ENCODE assay signal across 10 mouse cellular contexts in the genomic region with DNA sequence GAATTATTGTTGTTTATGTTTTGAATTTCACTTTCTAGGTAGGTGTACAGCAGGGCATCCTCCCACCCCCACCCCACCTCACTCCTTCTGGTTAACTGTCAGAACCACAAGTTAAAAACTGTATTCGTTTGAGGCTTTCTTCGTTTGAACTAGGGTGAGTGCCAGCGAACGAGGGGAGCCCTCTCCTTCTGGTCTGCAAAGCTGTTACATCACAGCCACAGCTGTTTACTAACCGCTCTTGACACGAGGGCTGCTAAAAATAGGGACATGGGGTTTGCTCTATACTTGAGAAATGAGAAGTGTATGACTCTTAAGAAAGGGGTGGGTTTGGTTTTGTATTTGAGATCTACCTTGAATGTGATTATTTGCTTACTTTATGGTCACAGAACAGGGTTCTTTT. TPM values are rescaled to one million over a fixed set of nuclear protein-coding genes. Genes with fewer than 3 reads are reported as not detected.
DNase-seq lines count a peak whose midpoint lies in the region; ATAC-seq lines count a peak whose summit lies in the region.
"Had no signal": no experiment of that assay in that cellular context is flagged by ENCODE, and none has a peak within 500 bp of the region (broad histone marks: within the 10 kb centered on the region; RNA-seq: fewer than 3 reads in every experiment).

No protein-coding gene starts in this region.

- H3K36me3 ChIP-seq in liver, embryonic 13.5 days, result peaks cover 16% of the 10 kb centered on the region
- no peaks in the 10 kb centered on the region for H3K36me3 ChIP-seq in midbrain, embryonic 16.5 days (ENCODE audit: control insufficient read depth, insufficient read depth, low read length)
- H3K36me3 ChIP-seq in hindbrain, embryonic 13.5 days, result no peaks in the 10 kb centered on the region

- no peaks in the 10 kb centered on the region for H3K9me3 ChIP-seq in liver, embryonic 13.5 days (replicated peaks)
- no peaks in the 10 kb centered on the region for H3K9me3 ChIP-seq in midbrain, embryonic 16.5 days (replicated peaks; ENCODE audit: control insufficient read depth, low read length, poor library complexity, severe bottlenecking)
- no peaks in the 10 kb centered on the region for H3K9me3 ChIP-seq in hindbrain, embryonic 13.5 days

- peak overlapping the region; percentile 40; the same call in 1 of the 2 replicates for H3K9ac ChIP-seq in liver, embryonic 13.5 days
- H3K9ac ChIP-seq in midbrain, embryonic 16.5 days (ENCODE audit: low read depth, low read length), result no peak overlapping the region
- H3K9ac ChIP-seq in hindbrain, embryonic 13.5 days, result no peak overlapping the region

- no peaks in the 10 kb centered on the region for H3K27me3 ChIP-seq in liver, embryonic 13.5 days
- no peaks in the 10 kb centered on the region for H3K27me3 ChIP-seq in midbrain, embryonic 16.5 days (ENCODE audit: control insufficient read depth, insufficient read depth, low read depth, low read length)
- H3K27me3 ChIP-seq in hindbrain, embryonic 13.5 days, result no peaks in the 10 kb centered on the region

- peaks cover 5% of the 10 kb centered on the region for H3K4me1 ChIP-seq in brown adipose tissue, adult 24 weeks (ENCODE audit: control insufficient read depth, insufficient read depth, insufficient read length, low read length)
- H3K4me1 ChIP-seq in liver, embryonic 13.5 days (replicated peaks), result peaks cover 60% of the 10 kb centered on the region
- H3K4me1 ChIP-seq in midbrain, embryonic 16.5 days (ENCODE audit: control insufficient read depth, insufficient read depth, low read length), result peaks cover 17% of the 10 kb centered on the region
- peaks cover 26% of the 10 kb centered on the region for H3K4me1 ChIP-seq in hindbrain, embryonic 13.5 days (replicated peaks)

- H3K4me3 ChIP-seq in brown adipose tissue, adult 24 weeks (ENCODE audit: insufficient read depth, low read depth, low read length), result no peak overlapping the region
- 0 out of 2 replicates have a peak overlapping the region, but pooled peaks have one; percentile 96 for H3K4me3 ChIP-seq in liver, embryonic 13.5 days (replicated peaks)
- H3K4me3 ChIP-seq in midbrain, embryonic 16.5 days (ENCODE audit: low read depth, low read length), result no peak overlapping the region
- H3K4me3 ChIP-seq in hindbrain, embryonic 13.5 days, result no peak overlapping the region

- ATAC-seq in liver, embryonic 13.5 days (ENCODE audit: low read depth), result no peak
- peak; percentile 72 for ATAC-seq in neutrophil, adult 5-6 weeks (ENCODE audit: extremely low read depth, insufficient number of reproducible peaks, low FRiP score, poor library complexity, severe bottlenecking)
- no peak for ATAC-seq in midbrain, embryonic 16.5 days
- no peak for ATAC-seq in hindbrain, embryonic 13.5 days (ENCODE audit: low FRiP score)

- WGBS in liver, embryonic 13.5 days (ENCODE audit: insufficient replicate concordance), result 14% methylated on average over 6 of the region's 6 CpGs
- WGBS in midbrain, embryonic 16.5 days, result 69% methylated on average over 6 of the region's 6 CpGs
- 72% methylated on average over 6 of the region's 6 CpGs for WGBS in hindbrain, embryonic 13.5 days

- DNase-seq in adrenal gland, postnatal 14 days, result peak; percentile 52
- no peak for DNase-seq in adrenal gland, postnatal 25 days
- no peak for DNase-seq in liver, embryonic 13.5 days
- DNase-seq in right cerebral cortex, postnatal 25 days, result no peak
- DNase-seq: cerebellum, adult 9-10 months had no signal

- H3K27ac ChIP-seq in brown adipose tissue, adult 24 weeks (replicated peaks; ENCODE audit: low read depth, low read length), result peak overlapping the region; percentile 71
- peak overlapping the region; percentile 92; the same call in 1 of the 2 replicates for H3K27ac ChIP-seq in liver, embryonic 13.5 days
- H3K27ac ChIP-seq in midbrain, embryonic 16.5 days (ENCODE audit: low read length), result no peak overlapping the region
- H3K27ac ChIP-seq in hindbrain, embryonic 13.5 days, result no peak overlapping the region

- peak overlapping the region; percentile 81; the same call in 1 of the 2 replicates for H3K4me2 ChIP-seq in liver, embryonic 13.5 days
- no peak overlapping the region for H3K4me2 ChIP-seq in midbrain, embryonic 16.5 days (ENCODE audit: low read length)
- H3K4me2 ChIP-seq in hindbrain, embryonic 13.5 days, result no peak overlapping the region

RNA-seq across cellular contexts. Expression of a gene that starts 3.3 kb away (rescaled TPM):
- total RNA-seq in adrenal gland, postnatal 14 days (2021), result 75.6 and 77.2 TPM in 2 replicates
- total RNA-seq in adrenal gland, postnatal 25 days (2021), result 83.4 and 100 TPM in 2 replicates
- polyA plus RNA-seq in brown adipose tissue, adult 24 weeks (2012; ENCODE audit: insufficient read depth, insufficient read length, missing spikeins), result 46.6 and 46.8 TPM in 2 replicates
- polyA plus RNA-seq in liver, embryonic 13.5 days (2015; fragmentation: Nextera tagmentation; extraction: Ambion mirVana), result 38.6 and 42.0 TPM in 2 replicates
- 65.5 and 66.3 TPM in 2 replicates for total RNA-seq in neutrophil, adult 5-6 weeks (2017)
- 48.0 and 49.9 TPM in 2 replicates for polyA plus RNA-seq in midbrain, embryonic 16.5 days (2015; fragmentation: Nextera tagmentation; extraction: Ambion mirVana)
- polyA plus RNA-seq in hindbrain, embryonic 13.5 days (2015; fragmentation: Nextera tagmentation; extraction: Ambion mirVana), result 45.4 and 48.2 TPM in 2 replicates

RNA-seq across cellular contexts. Expression of a gene that starts 14.6 kb away (rescaled TPM):
- total RNA-seq in adrenal gland, postnatal 14 days (2021), result 6.2 and 6.8 TPM in 2 replicates
- total RNA-seq in adrenal gland, postnatal 25 days (2021), result 5.3 and 7.7 TPM in 2 replicates
- polyA plus RNA-seq in brown adipose tissue, adult 24 weeks (2012; ENCODE audit: insufficient read depth, insufficient read length, missing spikeins), result 8.8 and 12.4 TPM in 2 replicates
- polyA plus RNA-seq in liver, embryonic 13.5 days (2015; fragmentation: Nextera tagmentation; extraction: Ambion mirVana), result 7.2 and 7.3 TPM in 2 replicates
- 44.0 and 46.0 TPM in 2 replicates for total RNA-seq in neutrophil, adult 5-6 weeks (2017)
- polyA plus RNA-seq in midbrain, embryonic 16.5 days (2015; fragmentation: Nextera tagmentation; extraction: Ambion mirVana), result 40.3 and 41.3 TPM in 2 replicates
- 35.4 and 36.6 TPM in 2 replicates for polyA plus RNA-seq in hindbrain, embryonic 13.5 days (2015; fragmentation: Nextera tagmentation; extraction: Ambion mirVana)

RNA-seq across cellular contexts. Expression of a gene that starts 33.8 kb away (rescaled TPM):
- total RNA-seq in adrenal gland, postnatal 14 days (2021), result not detected in 2 replicates
- not detected in 2 replicates for total RNA-seq in adrenal gland, postnatal 25 days (2021)
- not detected in 2 replicates for polyA plus RNA-seq in brown adipose tissue, adult 24 weeks (2012; ENCODE audit: insufficient read depth, insufficient read length, missing spikeins)
- not detected in 2 replicates for polyA plus RNA-seq in liver, embryonic 13.5 days (2015; fragmentation: Nextera tagmentation; extraction: Ambion mirVana)
- not detected in 2 replicates for total RNA-seq in neutrophil, adult 5-6 weeks (2017)
- not detected in 2 replicates for polyA plus RNA-seq in midbrain, embryonic 16.5 days (2015; fragmentation: Nextera tagmentation; extraction: Ambion mirVana)
- not detected in 2 replicates for polyA plus RNA-seq in hindbrain, embryonic 13.5 days (2015; fragmentation: Nextera tagmentation; extraction: Ambion mirVana)
- polyA plus RNA-seq: C2C12 had no signal

RNA-seq across cellular contexts. Expression of a gene that starts 53.6 kb away (rescaled TPM):
- total RNA-seq in adrenal gland, postnatal 14 days (2021), result not detected in 2 replicates
- total RNA-seq in adrenal gland, postnatal 25 days (2021), result not detected in 2 replicates
- polyA plus RNA-seq in brown adipose tissue, adult 24 weeks (2012; ENCODE audit: insufficient read depth, insufficient read length, missing spikeins), result not detected in 2 replicates
- polyA plus RNA-seq in liver, embryonic 13.5 days (2015; fragmentation: Nextera tagmentation; extraction: Ambion mirVana), result 0.65 and 0.71 TPM in 2 replicates
- total RNA-seq in neutrophil, adult 5-6 weeks (2017), result 0.37 TPM in 1 of 2 replicates, not detected in the other
- 0.08 TPM in 1 of 2 replicates, not detected in the other for polyA plus RNA-seq in midbrain, embryonic 16.5 days (2015; fragmentation: Nextera tagmentation; extraction: Ambion mirVana)
- 0.13 and 0.26 TPM in 2 replicates for polyA plus RNA-seq in hindbrain, embryonic 13.5 days (2015; fragmentation: Nextera tagmentation; extraction: Ambion mirVana)

Comparison
In these comparisons a context has a peak if more than half of its experiments do, and no peak if none do; other contexts are left out.
1. H3K27ac ChIP-seq: peak in brown adipose tissue, adult 24 weeks (single experiment) and liver, embryonic 13.5 days (single experiment); none in midbrain, embryonic 16.5 days (single experiment) and hindbrain, embryonic 13.5 days (single experiment).